In genomic region chr13:63223026-63223770, GRCm38 (mm10) we compare ENCODE assay signal across 33 mouse cellular contexts.
A peak's percentile ranks its signal among the peaks of the same experiment; 100 is the strongest.
DNase-seq lines count a peak whose midpoint lies in the region; ATAC-seq lines count a peak whose summit lies in the region.
"Had no signal": no experiment of that assay in that cellular context is flagged by ENCODE, and none has a peak within 500 bp of the region (broad histone marks: within the 10 kb centered on the region; RNA-seq: fewer than 3 reads in every experiment).

No protein-coding gene starts in this region.

- H3K27ac ChIP-seq in forebrain, embryonic 14.5 days (ENCODE audit: low read depth, low read length), result no peak overlapping the region
- H3K27ac ChIP-seq: embryonic facial prominence, embryonic 10.5 days; embryonic facial prominence, embryonic 15.5 days; forebrain, embryonic 12.5 days; heart, embryonic 10.5 days; heart, embryonic 15.5 days; hindbrain, embryonic 12.5 days; kidney, embryonic 15.5 days; liver, embryonic 14.5 days; midbrain, embryonic 10.5 days; stomach, postnatal 0 days had no signal

- ATAC-seq in forebrain, embryonic 14.5 days, result no peak
- no peak for ATAC-seq in monocyte, adult 5-6 weeks (replicated peaks; ENCODE audit: insufficient number of reproducible peaks, low FRiP score, low TSS enrichment, poor library complexity, severe bottlenecking)
- ATAC-seq: midbrain, embryonic 16.5 days had no signal

- H3K4me3 ChIP-seq in forebrain, embryonic 14.5 days (ENCODE audit: low read depth, low read length), result no peak overlapping the region
- H3K4me3 ChIP-seq: embryonic facial prominence, embryonic 10.5 days; embryonic facial prominence, embryonic 15.5 days; forebrain, embryonic 12.5 days; heart, embryonic 10.5 days; heart, embryonic 15.5 days; hindbrain, embryonic 12.5 days; kidney, embryonic 15.5 days; midbrain, embryonic 10.5 days; myocyte had no signal

- H3K36me3 ChIP-seq in forebrain, embryonic 14.5 days (ENCODE audit: control insufficient read depth, insufficient read depth, low read length), result no peaks in the 10 kb centered on the region
- H3K36me3 ChIP-seq: embryonic facial prominence, embryonic 10.5 days; embryonic facial prominence, embryonic 15.5 days; forebrain, embryonic 12.5 days; heart, embryonic 10.5 days; heart, embryonic 15.5 days; hindbrain, embryonic 12.5 days; kidney, embryonic 15.5 days; midbrain, embryonic 10.5 days had no signal

- 94% methylated on average over 7 of the region's 8 CpGs for WGBS in forebrain, embryonic 14.5 days

- peak; percentile 30 for DNase-seq in thymus, postnatal 14 days
- no peak for DNase-seq in thymus, adult 18-20 months
- peak; percentile 72 for DNase-seq in T-cell, adult 2 months (ENCODE audit: low spot score)
- DNase-seq in naive thymus-derived CD4-positive, alpha-beta T cell, adult 2 months (ENCODE audit: low read depth), result peak; percentile 83
- DNase-seq in forebrain, embryonic 14.5 days (ENCODE audit: low spot score), result no peak
- no peak for DNase-seq in testis, postnatal 10 days (ENCODE audit: low spot score)
- DNase-seq: adrenal gland, adult 2 months; adrenal gland, postnatal 36 days; cerebellum, adult 2 months; cerebellum, postnatal 14 days; gastrocnemius, postnatal 25 days; heart, adult 11 months; heart, postnatal 36 days; kidney, adult 18-20 months; kidney, postnatal 25 days; liver; lung, adult 2 months; lung, postnatal 10 days; right cerebral cortex, postnatal 25 days; thymus, postnatal 25 days had no signal

- no peak overlapping the region for H3K9ac ChIP-seq in forebrain, embryonic 14.5 days (ENCODE audit: low read length)
- H3K9ac ChIP-seq: embryonic facial prominence, embryonic 15.5 days; forebrain, embryonic 12.5 days; heart, embryonic 15.5 days; hindbrain, embryonic 12.5 days; kidney, embryonic 15.5 days; liver, embryonic 14.5 days had no signal

- H3K27me3 ChIP-seq in forebrain, embryonic 14.5 days (replicated peaks; ENCODE audit: control insufficient read depth, insufficient read depth, low read length), result no peaks in the 10 kb centered on the region
- H3K27me3 ChIP-seq: embryonic facial prominence, embryonic 15.5 days; forebrain, embryonic 12.5 days; heart, embryonic 15.5 days; hindbrain, embryonic 12.5 days; kidney, embryonic 15.5 days had no signal

- H3K4me2 ChIP-seq in forebrain, embryonic 14.5 days (ENCODE audit: low read length), result no peak overlapping the region
- H3K4me2 ChIP-seq: embryonic facial prominence, embryonic 15.5 days; forebrain, embryonic 12.5 days; heart, embryonic 15.5 days; hindbrain, embryonic 12.5 days; kidney, embryonic 15.5 days had no signal

- no peaks in the 10 kb centered on the region for H3K9me3 ChIP-seq in forebrain, embryonic 14.5 days (replicated peaks; ENCODE audit: control insufficient read depth, low read length)
- H3K9me3 ChIP-seq: embryonic facial prominence, embryonic 10.5 days; embryonic facial prominence, embryonic 15.5 days; forebrain, embryonic 12.5 days; heart, embryonic 10.5 days; heart, embryonic 15.5 days; hindbrain, embryonic 12.5 days; kidney, embryonic 15.5 days; midbrain, embryonic 10.5 days had no signal

- no peaks in the 10 kb centered on the region for H3K4me1 ChIP-seq in forebrain, embryonic 14.5 days (ENCODE audit: control insufficient read depth, insufficient read depth, low read length)
- H3K4me1 ChIP-seq: embryonic facial prominence, embryonic 15.5 days; forebrain, embryonic 12.5 days; heart, embryonic 10.5 days; heart, embryonic 15.5 days; hindbrain, embryonic 12.5 days; midbrain, embryonic 10.5 days had no signal

Comparison
In these comparisons a context has a peak if more than half of its experiments do, and no peak if none do; other contexts are left out.
1. DNase-seq: peak in thymus, postnatal 14 days (single experiment), T-cell, adult 2 months (single experiment) and naive thymus-derived CD4-positive, alpha-beta T cell, adult 2 months (single experiment); none in thymus, adult 18-20 months (0 of 2), forebrain, embryonic 14.5 days (single experiment) and testis, postnatal 10 days (single experiment).